Mouse (Mus musculus) liver, postnatal 0 days (tissue): ENCODE data around the gene Lrrc1.
A peak's percentile ranks its signal among the peaks of the same experiment; 100 is the strongest.

Source experiments
- CTCF ChIP-seq: sonication (generic); IDR thresholded peaks from 2 replicates; pipeline ENCODE4 v1.5.1; 2016; ENCODE audit warnings: antibody characterized with exemption, low read depth
- EP300 ChIP-seq: IDR thresholded peaks from 2 replicates; pipeline ENCODE4 v1.6.1; 2016; ENCODE audit warnings: antibody characterized with exemption, low read depth, mild to moderate bottlenecking

DNA sequence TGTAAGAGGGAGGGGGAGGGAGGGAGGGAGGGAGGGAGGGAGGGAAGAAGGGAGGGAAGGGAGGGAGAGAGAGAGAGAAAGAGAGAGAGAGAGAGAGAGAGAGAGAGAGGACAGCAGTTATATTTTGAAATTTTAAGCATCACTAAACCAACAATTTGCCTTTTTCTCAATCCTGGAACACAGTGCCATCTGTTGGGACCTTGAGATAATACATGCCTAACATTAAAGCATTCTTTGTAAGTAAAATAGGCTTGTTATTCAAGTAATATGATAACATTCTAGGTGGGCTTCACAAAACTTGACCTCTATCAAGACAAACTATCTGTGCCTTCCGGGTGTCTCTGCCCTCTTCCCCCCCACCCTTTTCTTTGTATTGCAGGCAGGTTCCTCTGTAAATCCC, 157.9 kb downstream of the Lrrc1 start:
- TF ChIP-seq CTCF (peak; percentile 45), EP300 (no peak)
